Mouse (Mus musculus) forebrain, embryonic 11.5 days (tissue): ENCODE measurements around the gene Cfap43. TPM values are rescaled to one million over a fixed set of nuclear protein-coding genes. Genes with fewer than 3 reads are reported as not detected.

Experiments
- ATAC-seq: fragments of 200-750 bp; cut with Nextera tagmentation; replicated peaks from 2 replicates; pipeline ENCODE4 v1.8.0; 2017; ENCODE audit warnings: moderate TSS enrichment; ENCODE audit not compliant: low FRiP score
- DNase-seq: peaks from one replicate; pipeline ENCODE4 v3.0.0-alpha.2; 2017; ENCODE audit warnings: low spot score
- H3K27ac ChIP-seq: fragments of 300-500 bp; sonication (generic); 2 replicates; pipeline ENCODE4 v1.5.1; 2014; ENCODE audit warnings: low read depth, low read length
- H3K27me3 ChIP-seq: fragments of 300-500 bp; sonication (generic); 2 replicates; pipeline ENCODE4 v1.6.1; 2014; ENCODE audit warnings: mild to moderate bottlenecking, low read length, mixed read lengths; ENCODE audit not compliant: control insufficient read depth, insufficient read depth
- H3K36me3 ChIP-seq: fragments of 300-500 bp; sonication (generic); 2 replicates; pipeline ENCODE4 v1.6.1; 2014; ENCODE audit warnings: mild to moderate bottlenecking, low read length, moderate library complexity, mixed read lengths; ENCODE audit not compliant: control insufficient read depth, insufficient read depth
- H3K4me1 ChIP-seq: fragments of 300-500 bp; sonication (generic); replicated peaks from 2 replicates; pipeline ENCODE4 v1.6.1; 2014; ENCODE audit warnings: low read length, mixed read lengths; ENCODE audit not compliant: control insufficient read depth, insufficient read depth
- H3K4me2 ChIP-seq: fragments of 300-500 bp; sonication (generic); 2 replicates; pipeline ENCODE4 v1.6.1; 2014; ENCODE audit warnings: low read depth, mild to moderate bottlenecking, low read length, moderate library complexity, mixed read lengths; ENCODE audit not compliant: severe bottlenecking
- H3K4me3 ChIP-seq: fragments of 300-500 bp; sonication (generic); 2 replicates; pipeline ENCODE4 v1.5.1; 2014; ENCODE audit warnings: low read depth, low read length
- H3K9ac ChIP-seq: fragments of 300-500 bp; sonication (generic); 2 replicates; pipeline ENCODE4 v1.6.1; 2014; ENCODE audit warnings: low read length
- H3K9me3 ChIP-seq: fragments of 300-500 bp; sonication (generic); 2 replicates; pipeline ENCODE4 v1.6.1; 2016; ENCODE audit warnings: low read length, mixed read lengths; ENCODE audit not compliant: control insufficient read depth
- WGBS: fragments of 180-500 bp; shearing (Covaris S2); extraction: QIAGEN DNeasy Blood & Tissue Kit; methylation state at CpG from one replicate; pipeline ENCODE4 v1.1.7; 2014; 5-methylcytosine and 5-hydroxymethylcytosine counted together
- polyA plus RNA-seq: library from polyadenylated mRNA; unstranded; fragments of >200 nt; fragmentation: Nextera tagmentation; extraction: Ambion mirVana; gene quantifications from 2 replicates; pipeline ENCODE4 v1.2.1, GENCODE M21; 2014

The Cfap43 gene
- polyA plus RNA-seq, 1 experiment from 2014 or later, result 0.15 TPM

GRCm38 (mm10) chr19:47936490-47936889 is 17.4 kb upstream of the Cfap43 start:
- ATAC-seq (no peak), DNase-seq (peak; percentile 43)
- 89% methylated on average over 11 of the region's 11 CpGs for WGBS
- Histone ChIP-seq H3K36me3 (no peaks in the 10 kb centered on the region), H3K27ac (no peak overlapping the region), H3K4me3 (no peak overlapping the region), H3K4me1 (no peaks in the 10 kb centered on the region), H3K9me3 (no peaks in the 10 kb centered on the region), H3K27me3 (no peaks in the 10 kb centered on the region), H3K4me2 (no peak overlapping the region), H3K9ac (no peak overlapping the region)

- Histone ChIP-seq H3K4me1 (no peaks in the 10 kb centered on the region), H3K9me3 (no peaks in the 10 kb centered on the region), H3K27me3 (no peaks in the 10 kb centered on the region), H3K4me2 (no peak overlapping the region), H3K9ac (no peak overlapping the region), H3K27ac (no peak overlapping the region), H3K36me3 (no peaks in the 10 kb centered on the region), H3K4me3 (no peak overlapping the region)
- WGBS, result 87% methylated on average over 6 of the region's 6 CpGs
- DNase-seq (no peak), ATAC-seq (no peak)
These were observed 16.4 kb upstream of the Cfap43 start for GRCm38 (mm10) chr19:47935530-47935929.

- Histone ChIP-seq H3K36me3 (no peaks in the 10 kb centered on the region), H3K9ac (no peak overlapping the region), H3K4me3 (no peak overlapping the region), H3K27me3 (no peaks in the 10 kb centered on the region), H3K4me1 (no peaks in the 10 kb centered on the region), H3K27ac (no peak overlapping the region), H3K9me3 (no peaks in the 10 kb centered on the region), H3K4me2 (no peak overlapping the region)
- 77% methylated on average over 16 of the region's 16 CpGs for WGBS
- ATAC-seq (no peak), DNase-seq (no peak)
These were observed 15.7 kb upstream of the Cfap43 start for GRCm38 (mm10) chr19:47934636-47935238.

GRCm38 (mm10) chr19:47934146-47934545 is 15.1 kb upstream of the Cfap43 start:
- no peak overlapping the region for H3K4me3 ChIP-seq
- H3K4me2 ChIP-seq, result no peak overlapping the region
- DNase-seq (no peak), ATAC-seq (no peak)
- no peaks in the 10 kb centered on the region for H3K4me1 ChIP-seq
- no peak overlapping the region for H3K9ac ChIP-seq
- no peak overlapping the region for H3K27ac ChIP-seq
- H3K36me3 ChIP-seq, result no peaks in the 10 kb centered on the region
- no peaks in the 10 kb centered on the region for H3K9me3 ChIP-seq
- no peaks in the 10 kb centered on the region for H3K27me3 ChIP-seq
- 91% methylated on average over 8 of the region's 8 CpGs for WGBS

- Histone ChIP-seq H3K4me3 (no peak overlapping the region), H3K4me2 (no peak overlapping the region), H3K9ac (no peak overlapping the region), H3K36me3 (no peaks in the 10 kb centered on the region), H3K9me3 (no peaks in the 10 kb centered on the region), H3K27me3 (no peaks in the 10 kb centered on the region), H3K4me1 (no peaks in the 10 kb centered on the region), H3K27ac (no peak overlapping the region)
- 48% methylated on average over 7 of the region's 7 CpGs for WGBS
- ATAC-seq (peak; percentile 71; the same call in 1 of the 2 replicates), DNase-seq (peak; percentile 49)
These were observed 13.0 kb upstream of the Cfap43 start for GRCm38 (mm10) chr19:47931982-47932638.

- DNase-seq (no peak), ATAC-seq (no peak)
- 88% methylated on average over 4 of the region's 4 CpGs for WGBS
These were observed 10.0 kb upstream of the Cfap43 start for GRCm38 (mm10) chr19:47929043-47929442.

GRCm38 (mm10) chr19:47927032-47927431 is 7.9 kb upstream of the Cfap43 start:
- 95% methylated on average over 2 of the region's 2 CpGs for WGBS
- Histone ChIP-seq H3K36me3 (no peaks in the 10 kb centered on the region), H3K27me3 (no peaks in the 10 kb centered on the region), H3K4me3 (no peak overlapping the region), H3K9ac (no peak overlapping the region), H3K9me3 (no peaks in the 10 kb centered on the region), H3K4me1 (no peaks in the 10 kb centered on the region), H3K27ac (no peak overlapping the region), H3K4me2 (no peak overlapping the region)
- DNase-seq (no peak), ATAC-seq (no peak)

More at GRCm38 (mm10) chr19:47929043-47929442, 10.0 kb upstream of the Cfap43 start:
- no peaks in the 10 kb centered on the region for H3K36me3 ChIP-seq
- H3K27me3 ChIP-seq, result no peaks in the 10 kb centered on the region
- H3K9me3 ChIP-seq, result no peaks in the 10 kb centered on the region
- no peak overlapping the region for H3K27ac ChIP-seq
- H3K4me3 ChIP-seq, result no peak overlapping the region
- no peak overlapping the region for H3K9ac ChIP-seq
- H3K4me1 ChIP-seq, result no peaks in the 10 kb centered on the region
- H3K4me2 ChIP-seq, result no peak overlapping the region

GRCm38 (mm10) chr19:47925819-47926218 is 6.7 kb upstream of the Cfap43 start:
- no peak overlapping the region for H3K4me3 ChIP-seq
- no peak overlapping the region for H3K9ac ChIP-seq
- no peaks in the 10 kb centered on the region for H3K4me1 ChIP-seq
- H3K27me3 ChIP-seq, result no peaks in the 10 kb centered on the region
- no peak for DNase-seq
- no peak for ATAC-seq
- H3K36me3 ChIP-seq, result no peaks in the 10 kb centered on the region
- H3K27ac ChIP-seq, result no peak overlapping the region
- no peaks in the 10 kb centered on the region for H3K9me3 ChIP-seq
- H3K4me2 ChIP-seq, result no peak overlapping the region
- 84% methylated on average over 7 of the region's 7 CpGs for WGBS

GRCm38 (mm10) chr19:47919966-47920375 is 884 bp upstream of the Cfap43 start:
- DNase-seq (no peak), ATAC-seq (peak; percentile 20; the same call in 1 of the 2 replicates)
- Histone ChIP-seq H3K27me3 (no peaks in the 10 kb centered on the region), H3K36me3 (no peaks in the 10 kb centered on the region), H3K27ac (peak overlapping the region; percentile 86; the same call in 1 of the 2 replicates), H3K9ac (peak overlapping the region; percentile 94), H3K4me2 (peak overlapping the region; percentile 91), H3K4me3 (peak overlapping the region; percentile 84), H3K9me3 (no peaks in the 10 kb centered on the region), H3K4me1 (peaks cover 4% of the 10 kb centered on the region; the same call in 1 of the 2 replicates)
- WGBS, result 8% methylated on average over 8 of the region's 8 CpGs
